Mouse (Mus musculus) gonadal fat pad, adult 2 months (tissue): ENCODE measurements around the gene Hoxb9. TPM values are rescaled to one million over a fixed set of nuclear protein-coding genes. Genes with fewer than 3 reads are reported as not detected.

Source experiments
- DNase-seq: peaks from one replicate; pipeline ENCODE4 v3.0.0-alpha.2; 2012; ENCODE audit warnings: low read depth
- polyA plus RNA-seq: library from polyadenylated mRNA; depleted of rRNA; stranded (reverse); fragments of >200 nt; gene quantifications from 2 replicates; pipeline ENCODE4 v1.2.3, GENCODE M21; 2012; rRNA removed

Gene Hoxb9
- polyA plus RNA-seq, 1 experiment = 27.8 TPM

DNA sequence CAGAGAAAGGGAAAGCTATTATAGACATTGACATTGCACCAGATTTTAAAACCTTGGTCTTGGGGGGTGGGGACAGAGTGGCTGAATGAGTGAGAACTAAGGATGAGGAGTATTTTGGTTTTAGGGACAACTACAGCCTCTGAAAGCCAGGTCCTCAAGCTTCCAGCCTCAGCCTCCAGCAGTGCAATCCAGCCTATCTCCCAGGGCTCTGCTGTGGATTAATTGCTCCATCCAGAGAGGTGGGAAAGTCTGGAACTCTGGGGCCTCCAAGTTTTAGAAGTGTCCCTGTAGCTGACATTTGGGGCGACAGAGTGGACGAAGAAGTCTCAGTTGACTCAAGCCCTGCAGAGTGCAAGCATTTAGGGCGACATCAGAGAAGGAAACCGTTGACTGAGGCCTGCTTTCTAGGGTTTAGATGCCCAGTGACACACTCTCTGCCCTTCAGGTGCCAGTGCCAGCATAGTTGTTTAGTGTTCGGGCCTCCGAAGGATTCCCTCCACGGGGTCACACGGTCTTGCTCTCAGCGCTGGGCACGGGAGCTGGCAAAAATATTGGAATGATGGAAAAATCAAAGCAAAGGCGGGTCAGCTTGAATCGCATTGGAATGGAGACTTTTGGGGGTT lies 42.7 kb downstream of the Hoxb9 start:
- DNase-seq = no peak

DNA sequence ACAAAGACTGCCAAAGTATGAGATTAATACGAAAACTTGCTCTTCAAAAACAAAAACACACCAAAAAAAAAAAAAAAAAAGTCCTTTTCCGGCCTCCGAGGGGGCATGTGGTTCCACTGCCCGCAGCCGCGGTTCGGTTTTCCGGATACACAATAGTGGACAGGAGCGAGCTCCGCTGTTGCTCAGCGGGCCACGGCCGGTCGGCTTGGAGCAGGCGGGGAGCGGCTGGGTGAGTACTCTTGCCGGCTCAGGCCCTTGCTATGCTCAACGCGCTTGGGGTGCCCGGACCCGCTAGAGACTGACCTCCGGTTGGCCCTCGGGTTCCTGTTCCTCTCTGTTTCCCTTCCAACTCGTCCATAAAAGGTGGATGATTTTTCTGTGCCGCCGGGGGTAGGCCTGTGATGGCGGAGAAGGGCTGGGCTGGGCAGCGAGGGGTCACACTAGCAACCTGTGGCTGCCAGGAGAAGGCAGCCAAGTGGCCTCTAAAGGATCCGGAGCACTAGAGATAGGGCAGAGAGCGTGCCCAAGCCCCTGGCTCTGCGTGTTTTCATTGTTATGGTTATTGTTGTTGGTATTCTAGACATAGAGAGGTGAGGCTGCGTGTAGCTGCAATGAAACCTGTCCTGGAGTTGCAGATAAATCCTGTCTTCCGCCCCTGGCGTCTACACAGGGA lies 43.5 kb downstream of the Hoxb9 start:
- no peak for DNase-seq

- DNase-seq = no peak
Measured at GRCm38 (mm10) chr11:96315344-96315681, 44.1 kb downstream of the Hoxb9 start.

GRCm38 (mm10) chr11:96316696-96317607 lies 45.7 kb downstream of the Hoxb9 start:
- no peak for DNase-seq

DNA sequence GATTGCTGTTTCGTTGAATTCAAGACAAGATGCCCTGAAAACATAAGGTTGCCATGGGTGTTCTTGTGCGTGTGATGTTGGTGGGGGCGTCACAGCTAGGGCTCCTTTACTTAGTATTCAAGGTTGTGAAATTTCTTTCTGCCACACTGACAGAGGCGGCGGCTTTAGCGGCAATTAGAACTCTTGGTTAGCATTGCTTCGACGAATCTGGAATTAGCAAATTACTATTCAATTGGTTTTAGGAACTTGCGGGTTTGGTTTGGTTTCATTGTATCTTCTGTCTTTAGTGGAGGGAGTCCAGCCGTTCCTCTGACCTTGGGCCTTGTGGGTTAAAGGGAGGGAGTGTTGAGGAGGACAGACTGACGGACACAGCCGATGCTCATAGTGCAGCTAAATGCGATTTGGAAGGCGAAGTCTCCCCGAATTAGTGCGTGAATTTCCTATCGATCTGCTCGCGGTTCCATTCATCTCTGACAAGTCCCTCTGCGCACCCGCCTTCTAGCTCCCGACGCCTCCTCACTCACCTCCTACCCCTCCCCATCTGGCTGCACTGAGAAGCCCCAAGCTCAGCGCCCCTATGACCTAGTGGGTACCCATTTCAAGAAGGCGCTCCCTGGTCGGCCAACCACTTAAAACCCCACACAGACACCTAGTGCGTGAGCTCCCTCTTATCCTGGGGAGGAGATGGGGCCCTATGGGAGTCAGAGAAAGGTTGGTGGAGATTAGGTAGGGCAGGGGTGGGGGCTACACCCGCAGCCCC lies 46.5 kb downstream of the Hoxb9 start, which contains the start of gene Hoxb4:
Gene Hoxb4 (plus strand): TSS at position 660 of the 760 bp plus-strand sequence.
- no peak for DNase-seq

DNA sequence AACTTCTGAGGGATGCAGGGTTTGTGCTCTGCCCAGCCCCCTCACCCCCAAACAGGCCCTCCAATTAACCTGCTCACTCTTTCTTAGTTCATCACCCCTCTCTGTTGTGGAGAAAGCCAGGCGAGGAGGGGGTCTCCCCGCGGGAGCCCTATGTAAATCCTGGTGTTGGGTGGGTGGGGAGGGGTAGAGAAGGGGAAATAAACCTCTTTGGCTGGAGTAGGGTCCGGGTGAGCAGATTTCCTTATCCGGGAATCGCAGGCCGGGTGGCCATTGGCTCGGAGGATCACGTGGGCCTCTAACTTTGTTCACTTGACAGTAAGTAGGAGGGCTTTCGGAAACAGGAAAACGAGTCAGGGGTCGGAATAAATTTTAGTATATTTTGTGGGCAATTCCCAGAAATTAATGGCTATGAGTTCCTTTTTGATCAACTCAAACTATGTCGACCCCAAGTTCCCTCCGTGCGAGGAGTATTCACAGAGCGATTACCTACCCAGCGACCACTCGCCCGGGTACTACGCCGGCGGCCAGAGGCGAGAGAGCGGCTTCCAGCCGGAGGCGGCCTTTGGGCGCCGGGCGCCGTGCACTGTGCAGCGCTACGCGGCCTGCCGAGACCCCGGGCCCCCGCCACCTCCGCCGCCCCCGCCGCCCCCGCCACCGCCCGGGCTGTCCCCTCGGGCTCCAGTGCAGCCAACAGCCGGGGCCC lies 47.3 kb downstream of the Hoxb9 start:
- DNase-seq = no peak

DNA sequence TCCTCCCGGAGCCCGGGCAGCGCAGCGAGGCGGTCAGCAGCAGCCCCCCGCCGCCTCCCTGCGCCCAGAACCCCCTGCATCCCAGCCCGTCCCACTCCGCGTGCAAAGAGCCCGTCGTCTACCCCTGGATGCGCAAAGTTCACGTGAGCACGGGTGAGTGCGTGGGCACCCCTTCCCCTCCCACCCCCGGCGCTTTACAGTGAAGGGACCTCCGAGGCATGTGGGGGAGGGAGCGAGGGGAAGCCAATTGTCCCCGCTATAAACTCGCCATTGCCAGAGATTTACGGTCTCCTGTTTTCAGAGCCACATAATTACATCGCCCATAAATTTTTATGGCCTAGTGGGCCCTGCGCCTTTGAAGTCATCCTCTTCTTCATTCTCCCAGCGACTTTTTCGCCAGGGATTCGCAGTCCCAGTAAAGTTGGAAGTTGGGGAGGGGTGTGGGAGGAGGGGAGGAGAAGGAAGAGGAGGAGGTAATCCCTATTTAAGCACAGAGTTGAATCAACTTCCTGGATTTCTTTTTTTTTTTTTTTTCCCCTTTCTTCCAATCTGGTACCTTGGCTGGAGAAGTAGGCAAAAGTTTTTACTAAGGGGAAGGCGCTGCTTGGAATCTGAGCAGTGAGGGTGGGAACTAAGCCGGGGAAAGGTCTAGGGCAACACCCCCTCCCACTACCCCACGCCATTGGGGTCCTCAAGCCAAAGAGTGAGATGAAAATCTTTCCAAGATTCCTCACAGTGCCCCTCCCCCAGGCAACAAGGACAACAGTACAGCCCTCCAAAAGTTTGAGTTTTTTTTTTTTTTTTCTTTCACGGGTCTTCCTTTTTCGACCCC lies 48.0 kb downstream of the Hoxb9 start:
- no peak for DNase-seq

- DNase-seq = no peak
Measured at GRCm38 (mm10) chr11:96319910-96320309, 48.7 kb downstream of the Hoxb9 start.

DNA sequence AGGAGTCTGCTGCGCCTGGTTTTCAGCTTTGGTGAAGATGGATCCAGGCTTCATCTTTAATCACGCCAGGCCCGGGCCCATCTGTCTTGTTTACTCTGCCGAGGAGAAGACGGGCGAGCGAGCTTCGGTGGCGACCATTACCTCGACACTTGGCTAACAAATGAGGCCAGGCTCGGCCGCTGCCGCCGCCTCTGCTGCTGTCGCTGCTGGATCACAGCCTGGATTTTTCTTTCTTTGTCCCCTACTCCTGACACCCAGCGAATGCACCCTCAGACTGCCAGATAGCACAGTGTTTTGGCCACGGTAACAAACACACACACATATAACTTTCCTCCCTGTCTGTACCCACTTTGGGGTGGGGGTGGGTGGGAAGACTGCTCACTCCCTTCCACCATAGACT lies 49.4 kb downstream of the Hoxb9 start:
- DNase-seq = no peak

GRCm38 (mm10) chr11:96321846-96322245 lies 50.6 kb downstream of the Hoxb9 start:
- DNase-seq = no peak

DNA sequence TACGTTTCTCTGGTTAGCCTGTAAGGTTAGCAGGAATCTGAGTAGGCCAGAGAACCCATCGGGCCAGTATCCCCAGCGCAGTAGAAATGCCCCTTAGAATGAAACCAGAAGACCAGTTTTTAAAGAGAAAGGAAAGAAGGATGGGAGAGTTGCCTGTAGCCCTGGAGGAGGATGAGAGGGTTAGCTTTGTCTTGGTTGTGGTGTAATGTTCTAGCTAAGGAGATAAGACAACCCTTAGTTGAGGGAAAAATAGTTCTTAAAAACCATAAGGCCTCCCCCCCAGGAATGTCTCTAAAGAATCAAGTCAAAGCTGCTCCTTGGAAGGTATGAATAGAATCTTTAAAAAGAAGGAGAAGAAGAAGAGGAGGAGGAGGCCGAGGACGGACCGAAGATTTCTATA lies 51.5 kb downstream of the Hoxb9 start:
- no peak for DNase-seq

DNA sequence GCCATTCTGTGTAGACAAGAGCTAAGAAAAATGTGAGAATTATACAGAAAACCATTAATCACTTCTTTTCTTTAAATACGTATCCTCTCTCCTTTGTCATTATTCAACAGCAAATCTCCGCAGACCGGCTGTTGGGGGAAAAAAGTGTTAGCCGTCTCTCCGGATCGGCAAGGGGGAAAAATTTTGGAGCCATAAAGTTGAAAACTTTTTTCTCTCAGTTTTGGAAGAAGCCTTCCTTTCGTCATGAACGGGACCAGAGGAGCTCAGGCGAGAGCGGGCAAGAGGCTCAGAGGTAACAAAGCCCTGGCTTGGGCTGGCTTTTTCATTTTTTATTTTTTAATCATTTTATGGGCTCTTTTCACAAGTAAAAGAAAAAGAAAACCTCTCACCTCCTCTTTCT lies 51.9 kb downstream of the Hoxb9 start, which contains the start of gene Hoxb3:
Gene Hoxb3 (plus strand): TSS at position 173 of the 400 bp plus-strand sequence.
- DNase-seq = no peak

DNA sequence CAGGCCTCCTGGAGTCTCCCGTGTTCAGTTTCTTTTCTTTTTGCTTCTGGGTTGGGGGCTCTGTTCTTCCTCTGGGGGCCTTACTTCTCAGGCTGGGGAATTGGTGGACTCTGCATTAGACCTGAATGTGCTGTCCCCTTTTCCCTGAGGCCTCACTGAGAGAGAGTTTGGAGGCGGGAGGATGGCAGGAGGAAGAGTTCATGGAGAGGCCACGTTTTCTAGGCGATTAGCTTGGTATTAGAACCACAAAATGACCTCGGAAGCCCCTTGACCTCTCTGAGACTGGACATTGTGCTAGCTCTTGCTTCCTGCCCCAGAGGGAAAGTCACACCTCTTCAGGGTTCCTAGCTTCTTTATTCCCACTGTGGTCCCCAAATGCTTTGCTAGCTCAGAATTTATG lies 52.9 kb downstream of the Hoxb9 start:
- no peak for DNase-seq

GRCm38 (mm10) chr11:96324965-96325364 lies 53.7 kb downstream of the Hoxb9 start:
- DNase-seq = no peak

DNA sequence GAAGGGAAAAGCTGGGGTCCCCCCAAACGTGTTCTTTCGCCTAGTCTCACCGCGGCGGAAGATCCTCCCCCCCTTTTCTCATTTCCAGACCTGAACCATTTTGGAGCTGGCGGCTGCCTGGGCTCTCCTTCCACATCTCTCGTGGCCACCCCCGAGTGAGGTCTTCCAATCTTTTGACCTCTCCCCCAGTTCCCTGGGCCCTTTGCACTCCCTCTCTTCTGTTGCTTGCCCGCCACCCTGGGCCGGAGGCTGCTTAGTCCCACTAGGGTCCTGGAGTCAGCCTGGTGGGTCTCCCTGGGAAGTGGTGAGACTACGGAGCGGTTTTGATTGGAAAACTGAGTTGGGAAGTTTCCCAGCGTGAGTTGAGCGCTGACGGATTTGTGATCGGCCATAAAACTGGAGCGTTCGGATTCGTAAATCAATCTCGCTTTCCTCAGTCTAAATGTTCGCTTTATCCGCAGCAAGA lies 54.5 kb downstream of the Hoxb9 start:
- no peak for DNase-seq

Other genes with a start within 250 kb of the Hoxb9 start
- not detected in 2 replicates for gene Gip, start 246.9 kb upstream of the Hoxb9 start, polyA plus RNA-seq
- 35.6 and 45.2 TPM in 2 replicates for gene Snf8, start 236.6 kb upstream of the Hoxb9 start, polyA plus RNA-seq
- 89.4 and 104 TPM in 2 replicates for gene Ube2z, start 206.1 kb upstream of the Hoxb9 start, polyA plus RNA-seq
- gene Atp5g1, start 195.8 kb upstream of the Hoxb9 start, polyA plus RNA-seq = 603 and 668 TPM in 2 replicates
- 0.09 TPM in 1 of 2 replicates, not detected in the other for gene Calcoco2, start 159.5 kb upstream of the Hoxb9 start, polyA plus RNA-seq
- gene Ttll6, start 137.7 kb upstream of the Hoxb9 start, polyA plus RNA-seq = 0.45 and 0.84 TPM in 2 replicates
- 0.04 TPM in 1 of 2 replicates, not detected in the other for gene Hoxb13, start 77.1 kb upstream of the Hoxb9 start, polyA plus RNA-seq
- gene Hoxb8, start 10.4 kb downstream of the Hoxb9 start, polyA plus RNA-seq = 137 and 237 TPM in 2 replicates
- 49.4 and 65.1 TPM in 2 replicates for gene Hoxb7, start 15.2 kb downstream of the Hoxb9 start, polyA plus RNA-seq
- gene Hoxb6, start 21.0 kb downstream of the Hoxb9 start, polyA plus RNA-seq = 153 and 221 TPM in 2 replicates
- 10.7 and 13.8 TPM in 2 replicates for gene Hoxb5, start 31.9 kb downstream of the Hoxb9 start, polyA plus RNA-seq
- 19.5 and 22.4 TPM in 2 replicates for gene Hoxb4, start 46.8 kb downstream of the Hoxb9 start, polyA plus RNA-seq
- gene Hoxb3, start 51.9 kb downstream of the Hoxb9 start, polyA plus RNA-seq = 20.1 and 26.4 TPM in 2 replicates
- gene Hoxb2, start 79.1 kb downstream of the Hoxb9 start, polyA plus RNA-seq = 31.4 and 43.0 TPM in 2 replicates
- 0.92 and 1.0 TPM in 2 replicates for gene Hoxb1, start 94.3 kb downstream of the Hoxb9 start, polyA plus RNA-seq
- 8.8 and 11.0 TPM in 2 replicates for gene Skap1, start 193.1 kb downstream of the Hoxb9 start, polyA plus RNA-seq